Mouse (Mus musculus) hindbrain, embryonic 13.5 days (tissue): ENCODE data around the gene Hbs1l. TPM values are rescaled to one million over a fixed set of nuclear protein-coding genes. Genes with fewer than 3 reads are reported as not detected.

Experiments
- ATAC-seq: fragments of 200-750 bp; cut with Nextera tagmentation; 2 replicates; pipeline ENCODE4 v1.8.0; 2017; ENCODE audit warnings: moderate TSS enrichment; ENCODE audit not compliant: low FRiP score
- H3K27ac ChIP-seq: fragments of 300-500 bp; sonication (generic); 2 replicates; pipeline ENCODE4 v1.5.1; 2015; ENCODE audit warnings: inconsistent platforms, mild to moderate bottlenecking, moderate library complexity
- H3K27me3 ChIP-seq: fragments of 300-500 bp; sonication (generic); 2 replicates; pipeline ENCODE4 v1.6.1; 2015; ENCODE audit warnings: mild to moderate bottlenecking, inconsistent platforms
- H3K36me3 ChIP-seq: fragments of 300-500 bp; sonication (generic); 2 replicates; pipeline ENCODE4 v1.6.1; 2015; ENCODE audit warnings: mild to moderate bottlenecking, inconsistent platforms
- H3K4me1 ChIP-seq: fragments of 300-500 bp; sonication (generic); replicated peaks from 2 replicates; pipeline ENCODE4 v1.6.1; 2015; ENCODE audit warnings: inconsistent platforms
- H3K4me2 ChIP-seq: fragments of 300-500 bp; sonication (generic); 2 replicates; pipeline ENCODE4 v1.6.1; 2015; ENCODE audit warnings: inconsistent platforms, mild to moderate bottlenecking, moderate library complexity
- H3K4me3 ChIP-seq: fragments of 300-500 bp; sonication (generic); 2 replicates; pipeline ENCODE4 v1.5.1; 2015; ENCODE audit warnings: mild to moderate bottlenecking, inconsistent platforms
- H3K9ac ChIP-seq: fragments of 300-500 bp; sonication (generic); 2 replicates; pipeline ENCODE4 v1.6.1; 2015; ENCODE audit warnings: mild to moderate bottlenecking, inconsistent platforms
- H3K9me3 ChIP-seq: fragments of 300-500 bp; sonication (generic); 2 replicates; pipeline ENCODE4 v1.6.1; 2016; ENCODE audit warnings: inconsistent platforms
- WGBS: fragments of 180-500 bp; shearing (Covaris S2); methylation state at CpG from one replicate; pipeline ENCODE4 v1.1.7; 2015; 5-methylcytosine and 5-hydroxymethylcytosine counted together
- polyA plus RNA-seq: library from polyadenylated mRNA; unstranded; fragments of >200 nt; fragmentation: Nextera tagmentation; extraction: Ambion mirVana; gene quantifications from 2 replicates; pipeline ENCODE4 v1.2.1, GENCODE M21; 2015

The Hbs1l gene
- 99.1 and 102 TPM in 2 replicates for polyA plus RNA-seq

DNA sequence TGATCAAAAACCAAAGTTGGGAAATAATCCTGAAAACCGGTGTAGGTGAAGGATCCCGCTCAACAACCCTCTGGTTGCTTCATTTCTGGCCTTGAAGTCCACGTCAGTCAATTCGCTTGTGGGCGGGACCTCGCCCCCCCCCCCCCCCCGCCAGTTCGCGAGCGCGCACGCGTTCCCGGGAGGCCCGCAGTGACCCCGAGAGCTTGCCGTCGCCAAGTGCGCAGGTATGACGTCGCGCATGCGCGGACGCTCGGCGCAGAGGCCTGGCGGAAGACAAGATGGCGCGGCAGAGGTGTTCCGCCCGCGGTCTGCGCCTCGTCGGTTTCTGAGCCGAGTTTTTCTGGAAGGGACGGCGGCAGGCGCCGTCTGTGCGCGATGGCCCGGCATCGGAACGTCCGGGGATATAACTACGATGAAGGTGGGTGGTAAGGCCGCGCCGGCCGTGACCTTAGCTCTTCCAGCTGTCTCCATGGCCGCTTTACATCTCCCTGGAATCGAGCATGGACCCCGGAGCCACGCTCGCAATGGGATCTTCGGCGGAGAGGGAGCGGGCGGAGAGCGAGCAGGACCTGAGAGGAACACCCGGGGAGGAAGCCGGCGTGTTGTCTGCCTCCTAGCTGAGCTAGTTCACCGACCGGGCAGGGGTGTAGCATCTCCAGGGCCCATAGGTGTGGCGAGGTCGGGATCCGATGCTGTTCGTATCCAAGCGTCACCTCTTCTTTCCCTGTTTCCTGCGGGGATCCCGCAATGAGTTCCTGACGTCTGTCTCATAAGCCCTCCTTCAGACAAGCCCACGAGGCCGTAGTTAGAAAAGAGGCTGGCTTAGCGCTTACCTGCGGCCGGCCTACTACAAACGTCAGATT is at the start of gene Hbs1l:
Gene Hbs1l, plus strand, starts transcription at position 221 of the 863 bp plus-strand sequence.
- WGBS, result under 1% methylated on average over 78 of the region's 81 CpGs
- Histone ChIP-seq H3K36me3 (peaks cover 16% of the 10 kb centered on the region), H3K9me3 (no peaks in the 10 kb centered on the region), H3K4me2 (peak within 1 kb of the TSS; percentile 77), H3K4me1 (peaks cover 24% of the 10 kb centered on the region), H3K27ac (peak within 1 kb of the TSS; percentile 85), H3K4me3 (peak within 1 kb of the TSS; percentile 94), H3K9ac (peak within 1 kb of the TSS; percentile 92), H3K27me3 (no peaks in the 10 kb centered on the region)
- ATAC-seq, result peak; percentile 99

GRCm38 (mm10) chr10:21248556-21248955 is 47.2 kb upstream of the Hbs1l start:
- H3K27me3 ChIP-seq, result no peaks in the 10 kb centered on the region
- no peak overlapping the region for H3K27ac ChIP-seq
- no peak for ATAC-seq
- no peaks in the 10 kb centered on the region for H3K9me3 ChIP-seq
- no peak overlapping the region for H3K9ac ChIP-seq
- no peaks in the 10 kb centered on the region for H3K4me1 ChIP-seq
- H3K4me3 ChIP-seq, result no peak overlapping the region
- no peak overlapping the region for H3K4me2 ChIP-seq
- WGBS, result 79% methylated on average over 4 of the region's 4 CpGs
- H3K36me3 ChIP-seq, result no peaks in the 10 kb centered on the region

- Histone ChIP-seq H3K9ac (no peak overlapping the region), H3K4me2 (no peak overlapping the region), H3K27me3 (no peaks in the 10 kb centered on the region), H3K4me3 (no peak overlapping the region), H3K36me3 (no peaks in the 10 kb centered on the region), H3K4me1 (no peaks in the 10 kb centered on the region), H3K27ac (no peak overlapping the region), H3K9me3 (no peaks in the 10 kb centered on the region)
- ATAC-seq, result no peak
- WGBS, result 60% methylated on average over 15 of the region's 15 CpGs
Measured at GRCm38 (mm10) chr10:21251881-21252534, 43.8 kb upstream of the Hbs1l start.

DNA sequence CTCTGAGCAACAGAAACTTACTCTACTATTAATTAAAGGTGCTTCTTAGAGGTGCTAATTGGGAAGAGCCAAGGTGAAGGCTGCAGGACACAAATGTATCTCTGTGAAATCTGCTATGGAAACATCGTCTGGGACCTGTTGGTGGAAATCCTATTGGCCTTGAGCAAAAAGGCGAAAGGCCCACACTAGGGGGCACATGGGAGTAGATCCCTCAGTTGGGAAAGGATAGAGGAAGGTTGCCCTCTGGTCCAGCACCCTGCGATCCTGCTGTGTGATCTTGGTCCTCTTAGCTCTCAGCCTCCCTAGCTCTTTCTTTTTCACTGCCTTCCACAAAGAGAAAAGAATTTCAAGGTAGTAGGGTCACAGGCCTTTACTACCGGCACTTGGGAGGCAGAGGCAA is 43.0 kb upstream of the Hbs1l start:
- H3K9me3 ChIP-seq, result no peaks in the 10 kb centered on the region
- H3K4me1 ChIP-seq, result no peaks in the 10 kb centered on the region
- H3K27ac ChIP-seq, result no peak overlapping the region
- H3K4me3 ChIP-seq, result no peak overlapping the region
- H3K27me3 ChIP-seq, result no peaks in the 10 kb centered on the region
- no peak overlapping the region for H3K9ac ChIP-seq
- no peak for ATAC-seq
- H3K4me2 ChIP-seq, result no peak overlapping the region
- H3K36me3 ChIP-seq, result no peaks in the 10 kb centered on the region
- 95% methylated on average over 4 of the region's 4 CpGs for WGBS

DNA sequence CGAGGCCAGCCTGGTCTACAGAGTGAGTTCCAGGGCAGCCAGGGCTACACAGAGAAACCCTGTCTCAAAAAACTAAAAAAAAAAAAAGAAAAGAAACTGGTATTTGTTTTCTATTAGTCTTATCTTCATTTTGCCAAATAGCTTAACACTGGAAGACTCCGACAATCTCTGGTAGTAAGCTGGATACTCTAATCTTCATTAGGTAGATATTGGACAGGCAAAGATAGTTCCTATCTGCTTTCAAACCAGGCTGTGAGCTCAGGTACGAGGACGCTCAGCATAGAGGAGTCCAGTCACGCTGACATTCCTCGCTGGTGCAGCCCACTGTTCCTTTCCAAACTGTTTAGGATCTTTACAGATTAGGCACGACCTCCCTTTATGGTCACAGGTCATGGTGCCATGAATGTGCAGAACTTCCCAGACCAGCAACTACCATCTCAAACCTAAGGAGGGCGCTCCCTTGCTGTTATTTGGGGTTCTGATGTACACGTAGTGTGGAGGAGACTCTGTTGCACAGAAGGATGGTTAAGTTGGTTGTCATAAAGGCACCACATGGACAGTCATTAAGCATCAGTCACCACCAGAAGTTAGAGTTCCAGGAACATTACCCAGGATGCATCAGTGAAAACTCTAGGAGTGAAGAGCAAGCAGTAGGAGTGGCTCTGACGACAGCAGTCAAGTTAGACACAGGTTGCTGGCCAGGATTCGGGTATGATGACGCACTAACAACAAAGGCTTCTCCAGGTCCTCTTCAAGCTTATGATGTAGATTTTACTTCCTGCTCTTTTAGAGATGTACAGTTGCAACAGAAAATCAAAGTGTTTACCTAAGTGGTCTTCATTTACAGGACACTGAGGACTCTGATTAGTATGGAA is 41.3 kb upstream of the Hbs1l start:
- no peak for ATAC-seq
- Histone ChIP-seq H3K9ac (no peak overlapping the region), H3K4me3 (no peak overlapping the region), H3K9me3 (no peaks in the 10 kb centered on the region), H3K4me2 (no peak overlapping the region), H3K4me1 (no peaks in the 10 kb centered on the region), H3K27me3 (no peaks in the 10 kb centered on the region), H3K36me3 (no peaks in the 10 kb centered on the region), H3K27ac (no peak overlapping the region)
- WGBS, result 92% methylated on average over 12 of the region's 12 CpGs

DNA sequence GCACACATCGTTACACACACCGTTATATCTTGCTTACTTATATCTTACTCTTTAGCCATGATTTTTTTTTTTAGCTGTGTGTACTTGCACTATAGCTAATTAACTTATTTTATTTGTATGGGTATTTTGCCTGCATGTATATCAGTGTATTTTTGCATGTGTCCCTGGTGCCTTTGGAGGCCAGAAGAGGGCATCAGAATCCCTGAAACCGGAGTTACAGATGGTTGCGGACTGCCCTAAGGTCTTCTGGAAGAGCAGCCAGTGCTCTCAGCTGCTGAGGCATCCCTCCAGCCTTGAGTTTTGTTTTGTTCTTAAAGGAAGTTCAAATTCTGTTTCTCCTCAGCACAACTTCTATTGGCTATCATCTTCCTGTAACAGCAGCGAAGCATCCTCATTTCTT is 38.5 kb upstream of the Hbs1l start:
- H3K4me1 ChIP-seq, result no peaks in the 10 kb centered on the region
- H3K36me3 ChIP-seq, result no peaks in the 10 kb centered on the region
- H3K9me3 ChIP-seq, result no peaks in the 10 kb centered on the region
- no peaks in the 10 kb centered on the region for H3K27me3 ChIP-seq
- no peak for ATAC-seq
- H3K27ac ChIP-seq, result no peak overlapping the region
- 66% methylated on average over 5 of the region's 5 CpGs for WGBS
- no peak overlapping the region for H3K4me3 ChIP-seq
- no peak overlapping the region for H3K9ac ChIP-seq
- no peak overlapping the region for H3K4me2 ChIP-seq

- Histone ChIP-seq H3K27me3 (no peaks in the 10 kb centered on the region), H3K9ac (no peak overlapping the region), H3K27ac (no peak overlapping the region), H3K4me2 (no peak overlapping the region), H3K4me3 (no peak overlapping the region), H3K4me1 (no peaks in the 10 kb centered on the region), H3K9me3 (no peaks in the 10 kb centered on the region), H3K36me3 (no peaks in the 10 kb centered on the region)
- WGBS, result 82% methylated on average over 2 of the region's 2 CpGs
- no peak for ATAC-seq
Measured at GRCm38 (mm10) chr10:21259649-21260048, 36.1 kb upstream of the Hbs1l start.

DNA sequence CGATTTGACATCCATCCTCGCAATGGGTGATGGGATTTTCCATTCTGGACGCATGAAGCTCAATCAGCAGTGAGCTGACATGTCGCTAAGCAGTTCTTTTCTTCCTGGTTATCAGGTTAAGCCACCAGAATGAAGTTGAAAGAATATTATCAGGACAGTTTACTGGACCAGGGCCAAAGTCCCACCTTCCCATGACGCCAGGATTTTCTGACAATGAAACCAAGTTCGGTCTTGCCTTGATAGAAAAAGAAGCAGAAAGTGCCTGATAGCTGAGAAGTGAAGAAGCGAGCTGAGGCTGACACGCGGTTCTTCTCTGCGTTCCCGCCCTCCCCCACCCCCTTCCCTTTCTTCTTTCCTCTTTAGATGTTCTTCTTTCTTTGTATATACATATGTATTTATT is 30.6 kb upstream of the Hbs1l start:
- H3K36me3 ChIP-seq, result no peaks in the 10 kb centered on the region
- WGBS, result 86% methylated on average over 11 of the region's 11 CpGs
- no peak overlapping the region for H3K4me2 ChIP-seq
- no peak overlapping the region for H3K4me3 ChIP-seq
- no peak overlapping the region for H3K27ac ChIP-seq
- H3K9me3 ChIP-seq, result no peaks in the 10 kb centered on the region
- no peak for ATAC-seq
- H3K9ac ChIP-seq, result no peak overlapping the region
- no peaks in the 10 kb centered on the region for H3K27me3 ChIP-seq
- no peaks in the 10 kb centered on the region for H3K4me1 ChIP-seq

GRCm38 (mm10) chr10:21267452-21267851 is 28.3 kb upstream of the Hbs1l start:
- no peak overlapping the region for H3K4me2 ChIP-seq
- H3K4me1 ChIP-seq, result no peaks in the 10 kb centered on the region
- H3K4me3 ChIP-seq, result no peak overlapping the region
- H3K9me3 ChIP-seq, result no peaks in the 10 kb centered on the region
- no peaks in the 10 kb centered on the region for H3K27me3 ChIP-seq
- H3K36me3 ChIP-seq, result no peaks in the 10 kb centered on the region
- H3K9ac ChIP-seq, result no peak overlapping the region
- no peak for ATAC-seq
- no peak overlapping the region for H3K27ac ChIP-seq
- 86% methylated on average over 2 of the region's 2 CpGs for WGBS

DNA sequence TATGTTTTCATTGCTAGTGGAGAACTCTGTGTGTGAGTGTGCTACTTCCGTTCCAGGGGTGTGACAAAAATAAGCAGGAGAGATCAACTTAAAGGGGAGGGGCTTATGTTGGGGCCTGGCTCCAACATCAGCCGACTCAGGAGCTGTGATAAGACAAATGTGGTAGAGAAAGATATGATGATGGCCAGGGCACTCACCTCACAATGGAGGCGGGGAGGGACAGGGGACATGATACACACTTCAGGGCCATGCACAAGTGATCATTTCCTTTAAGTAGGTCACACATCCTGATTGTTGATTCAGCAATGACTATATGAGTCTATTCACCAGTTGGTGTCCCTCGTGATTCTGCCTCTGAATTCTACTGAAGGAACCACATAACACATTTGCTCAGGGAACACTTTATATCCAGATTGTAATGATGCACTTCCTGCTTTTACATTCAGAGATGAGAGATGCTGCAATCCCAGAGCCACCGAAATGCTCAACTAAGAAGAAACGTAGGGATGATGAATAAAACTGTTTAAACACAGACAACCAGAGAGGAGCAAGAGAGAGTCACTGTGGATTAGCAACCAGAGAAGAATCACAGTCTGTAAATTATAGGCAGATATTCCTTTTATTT is 26.9 kb upstream of the Hbs1l start:
- Histone ChIP-seq H3K27me3 (no peaks in the 10 kb centered on the region), H3K36me3 (no peaks in the 10 kb centered on the region), H3K27ac (no peak overlapping the region), H3K9ac (no peak overlapping the region), H3K4me1 (no peaks in the 10 kb centered on the region), H3K4me3 (no peak overlapping the region), H3K4me2 (no peak overlapping the region), H3K9me3 (no peaks in the 10 kb centered on the region)
- ATAC-seq, result no peak
- WGBS, result 88% methylated on average over 6 of the region's 6 CpGs

DNA sequence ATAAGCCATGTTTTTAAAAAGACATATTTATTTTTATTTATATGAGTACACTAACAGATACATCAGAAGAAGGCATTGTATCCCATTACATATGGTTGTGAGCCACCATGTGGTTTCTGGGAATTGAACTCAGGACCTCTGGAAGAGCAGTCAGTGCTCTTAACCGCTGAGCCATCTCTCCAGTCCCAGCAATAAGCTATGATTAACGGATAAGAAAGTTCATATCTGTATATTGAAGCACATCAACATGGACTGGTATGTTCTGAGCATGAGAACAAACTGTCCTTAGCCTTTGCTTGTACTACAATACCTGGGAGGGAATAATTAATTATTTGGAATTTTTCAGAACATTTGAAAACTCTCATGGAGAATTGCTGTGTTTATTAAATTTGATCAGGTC is 25.9 kb upstream of the Hbs1l start:
- H3K9me3 ChIP-seq, result no peaks in the 10 kb centered on the region
- H3K36me3 ChIP-seq, result no peaks in the 10 kb centered on the region
- no peaks in the 10 kb centered on the region for H3K4me1 ChIP-seq
- 87% methylated on average over 2 of the region's 2 CpGs for WGBS
- no peak overlapping the region for H3K9ac ChIP-seq
- no peak for ATAC-seq
- no peak overlapping the region for H3K4me3 ChIP-seq
- no peak overlapping the region for H3K4me2 ChIP-seq
- no peaks in the 10 kb centered on the region for H3K27me3 ChIP-seq
- no peak overlapping the region for H3K27ac ChIP-seq

- ATAC-seq, result no peak
- no peak overlapping the region for H3K27ac ChIP-seq
- H3K27me3 ChIP-seq, result no peaks in the 10 kb centered on the region
- H3K9me3 ChIP-seq, result no peaks in the 10 kb centered on the region
- no peaks in the 10 kb centered on the region for H3K36me3 ChIP-seq
- 88% methylated on average over 5 of the region's 5 CpGs for WGBS
- no peak overlapping the region for H3K4me2 ChIP-seq
- no peak overlapping the region for H3K9ac ChIP-seq
- no peak overlapping the region for H3K4me3 ChIP-seq
- H3K4me1 ChIP-seq, result no peaks in the 10 kb centered on the region
Measured at GRCm38 (mm10) chr10:21270905-21271304, 24.9 kb upstream of the Hbs1l start.
